Mouse (Mus musculus) G1E (cell line): ENCODE measurements at regions not wholly inside any gene's neighbourhood (a gene's known extent, or its start where the extent isn't known, plus 50 kb on each side); places are given as distances from the start of the nearest gene placed in this dataset.

Source experiments
- ATAC-seq: 2 replicates; pipeline ENCODE4 v1.8.0; 2016; ENCODE audit warnings: mild to moderate bottlenecking; ENCODE audit not compliant: insufficient number of reproducible peaks, poor library complexity, low FRiP score, severe bottlenecking; ENCODE audit errors: extremely low read depth
- DNase-seq: peaks from one replicate; pipeline ENCODE4 v3.0.0; 2012; ENCODE audit warnings: low spot score
- H3K27me3 ChIP-seq: 2 replicates; pipeline ENCODE4 v1.6.1; 2012; ENCODE audit warnings: mild to moderate bottlenecking, low read length, inconsistent platforms; ENCODE audit not compliant: insufficient read depth
- H3K36me3 ChIP-seq: replicated peaks from 2 replicates; pipeline ENCODE3; 2012; ENCODE audit warnings: mild to moderate bottlenecking, inconsistent platforms
- H3K4me1 ChIP-seq: 2 replicates; pipeline ENCODE4 v1.6.1; 2012; ENCODE audit warnings: low read depth, low read length, inconsistent platforms, mixed read lengths; ENCODE audit not compliant: insufficient read depth
- H3K4me3 ChIP-seq: 2 replicates; pipeline ENCODE4 v1.5.1; 2012; ENCODE audit warnings: low read depth, mild to moderate bottlenecking, inconsistent platforms, low read length, moderate library complexity, mixed read lengths
- H3K9me3 ChIP-seq: replicated peaks from 2 replicates; pipeline ENCODE4 v1.6.1; 2012; ENCODE audit warnings: inconsistent platforms
- CTCF ChIP-seq: IDR thresholded peaks from 2 replicates; pipeline ENCODE4 v1.5.1; 2012; ENCODE audit warnings: low read depth, low read length, inconsistent platforms, mixed read lengths
- GATA1 ChIP-seq: IDR thresholded peaks from 2 replicates; pipeline ENCODE4 v1.6.1; 2012; ENCODE audit warnings: borderline replicate concordance, low read length, inconsistent platforms, mixed read lengths
- GATA2 ChIP-seq: IDR thresholded peaks from 2 replicates; pipeline ENCODE4 v1.6.1; 2012; ENCODE audit warnings: low read depth, low read length, inconsistent platforms, borderline replicate concordance
- POLR2AphosphoS5 ChIP-seq: IDR thresholded peaks from 2 replicates; pipeline ENCODE4 v1.6.1; 2012; ENCODE audit warnings: low read depth, low read length, inconsistent platforms; ENCODE audit not compliant: insufficient replicate concordance
- TAL1 ChIP-seq: conservative IDR thresholded peaks from 2 replicates; pipeline ENCODE4 v1.6.1; 2012; ENCODE audit warnings: low read depth, low read length, inconsistent platforms, mixed read lengths

DNA sequence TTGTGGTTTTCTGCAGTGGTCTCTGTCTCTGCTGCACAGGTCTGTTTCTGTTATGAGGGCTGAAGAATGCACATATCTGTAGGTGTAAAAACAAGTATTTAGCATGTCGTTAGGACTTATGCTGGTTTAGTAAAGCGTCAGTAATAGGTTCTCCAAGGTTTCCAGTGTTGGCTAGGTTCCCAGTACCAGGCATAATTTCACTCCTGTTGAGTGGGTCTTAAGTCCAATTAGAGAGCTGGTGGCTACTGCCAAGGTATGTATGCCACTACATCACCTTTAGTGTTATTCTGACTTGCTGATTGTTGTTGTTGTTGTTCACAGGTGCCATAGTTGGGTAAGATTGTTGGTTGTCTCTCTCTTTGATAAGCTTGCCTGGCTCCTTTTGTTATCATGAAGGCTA lies 302.3 kb upstream of the Pard3b start:
- no peak overlapping the region for H3K4me3 ChIP-seq
- no peaks in the 10 kb centered on the region for H3K9me3 ChIP-seq
- no peak for DNase-seq
- H3K36me3 ChIP-seq, result no peaks in the 10 kb centered on the region
- TF ChIP-seq GATA2, result no peak
- TF ChIP-seq GATA1, result no peak
- no peak for TF ChIP-seq CTCF
- TF ChIP-seq POLR2AphosphoS5, result no peak
- TF ChIP-seq TAL1, result no peak
- H3K4me1 ChIP-seq, result no peaks in the 10 kb centered on the region
- no peak for ATAC-seq
- H3K27me3 ChIP-seq, result no peaks in the 10 kb centered on the region

DNA sequence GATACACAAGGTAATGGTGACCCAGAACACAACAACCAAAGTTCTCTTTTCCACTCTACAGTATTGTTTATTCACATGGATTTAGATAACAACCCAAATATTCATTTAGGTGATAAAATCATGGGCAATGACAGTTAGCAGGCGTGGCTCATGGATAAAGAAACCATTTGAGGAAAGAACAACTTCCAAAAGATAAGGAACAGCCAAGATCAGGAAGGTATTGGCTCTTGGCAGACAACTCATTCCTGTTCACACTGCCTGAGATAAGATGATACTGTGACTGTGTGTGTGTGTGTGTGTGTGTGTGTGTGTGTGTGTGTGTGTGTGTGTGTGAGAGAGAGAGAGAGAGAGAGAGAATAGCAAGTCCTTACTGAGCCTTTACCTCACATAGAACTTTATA lies 285.7 kb upstream of the Pard3b start:
- no peak for ATAC-seq
- no peaks in the 10 kb centered on the region for H3K9me3 ChIP-seq

DNA sequence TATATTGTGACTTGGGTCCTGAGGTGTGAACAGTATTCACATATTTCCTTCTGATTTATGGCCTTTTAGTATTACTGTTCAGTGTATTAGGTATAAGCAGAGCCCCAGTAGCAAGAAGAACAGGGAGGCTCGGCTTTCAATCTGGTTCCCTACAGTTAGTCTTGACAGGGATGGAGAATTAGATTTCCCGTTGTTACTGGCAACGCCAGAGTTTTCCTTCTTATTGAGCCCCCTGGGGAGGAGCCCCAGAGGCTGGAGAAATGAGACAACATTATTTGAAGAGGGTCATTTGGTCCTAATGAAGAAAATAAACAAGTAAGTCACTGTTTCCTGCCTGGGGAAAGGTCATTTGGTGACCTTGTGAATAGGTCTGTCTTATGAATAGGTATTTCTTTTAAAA lies 285.1 kb upstream of the Pard3b start:
- TF ChIP-seq POLR2AphosphoS5, result no peak
- TF ChIP-seq GATA1, result no peak
- TF ChIP-seq CTCF, result no peak
- TF ChIP-seq GATA2, result no peak
- no peak for TF ChIP-seq TAL1
- ATAC-seq, result no peak
- Histone ChIP-seq H3K27me3 (no peaks in the 10 kb centered on the region; the same call in 1 of the 2 replicates), H3K4me3 (no peak overlapping the region), H3K36me3 (no peaks in the 10 kb centered on the region), H3K9me3 (no peaks in the 10 kb centered on the region), H3K4me1 (no peaks in the 10 kb centered on the region)
- no peak for DNase-seq

More for the DNA sequence above, 285.7 kb upstream of the Pard3b start:
- Histone ChIP-seq H3K36me3 (no peaks in the 10 kb centered on the region), H3K4me1 (no peaks in the 10 kb centered on the region), H3K27me3 (no peaks in the 10 kb centered on the region; the same call in 1 of the 2 replicates), H3K4me3 (no peak overlapping the region)
- DNase-seq, result no peak
- no peak for TF ChIP-seq CTCF
- TF ChIP-seq TAL1, result no peak
- no peak for TF ChIP-seq GATA1
- no peak for TF ChIP-seq GATA2
- no peak for TF ChIP-seq POLR2AphosphoS5

DNA sequence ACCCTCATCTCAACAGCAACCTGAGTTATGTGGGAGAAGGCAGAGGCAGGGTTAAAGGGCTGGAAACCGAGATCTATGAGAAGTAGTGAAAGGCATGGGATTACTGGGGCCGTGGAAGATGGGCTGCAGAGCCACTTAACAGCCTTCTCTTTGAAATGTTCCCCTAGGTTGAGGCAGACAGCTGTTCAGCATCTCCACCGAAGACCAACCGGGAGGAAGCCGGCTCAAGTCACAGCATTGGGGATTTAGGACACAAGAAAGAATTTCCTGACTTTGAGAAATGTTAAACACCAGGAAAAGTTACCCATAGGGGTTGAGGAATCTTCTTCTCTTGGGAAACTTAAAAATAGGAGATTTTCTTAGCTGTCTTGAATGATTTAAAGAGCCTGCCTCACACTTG lies 283.4 kb upstream of the Pard3b start:
- no peaks in the 10 kb centered on the region; the same call in 1 of the 2 replicates for H3K27me3 ChIP-seq
- no peaks in the 10 kb centered on the region for H3K36me3 ChIP-seq
- DNase-seq (no peak), ATAC-seq (no peak)
- TF ChIP-seq CTCF (no peak), GATA1 (no peak), TAL1 (no peak), GATA2 (no peak), POLR2AphosphoS5 (no peak)
- no peak overlapping the region for H3K4me3 ChIP-seq
- no peaks in the 10 kb centered on the region for H3K4me1 ChIP-seq
- no peaks in the 10 kb centered on the region for H3K9me3 ChIP-seq

DNA sequence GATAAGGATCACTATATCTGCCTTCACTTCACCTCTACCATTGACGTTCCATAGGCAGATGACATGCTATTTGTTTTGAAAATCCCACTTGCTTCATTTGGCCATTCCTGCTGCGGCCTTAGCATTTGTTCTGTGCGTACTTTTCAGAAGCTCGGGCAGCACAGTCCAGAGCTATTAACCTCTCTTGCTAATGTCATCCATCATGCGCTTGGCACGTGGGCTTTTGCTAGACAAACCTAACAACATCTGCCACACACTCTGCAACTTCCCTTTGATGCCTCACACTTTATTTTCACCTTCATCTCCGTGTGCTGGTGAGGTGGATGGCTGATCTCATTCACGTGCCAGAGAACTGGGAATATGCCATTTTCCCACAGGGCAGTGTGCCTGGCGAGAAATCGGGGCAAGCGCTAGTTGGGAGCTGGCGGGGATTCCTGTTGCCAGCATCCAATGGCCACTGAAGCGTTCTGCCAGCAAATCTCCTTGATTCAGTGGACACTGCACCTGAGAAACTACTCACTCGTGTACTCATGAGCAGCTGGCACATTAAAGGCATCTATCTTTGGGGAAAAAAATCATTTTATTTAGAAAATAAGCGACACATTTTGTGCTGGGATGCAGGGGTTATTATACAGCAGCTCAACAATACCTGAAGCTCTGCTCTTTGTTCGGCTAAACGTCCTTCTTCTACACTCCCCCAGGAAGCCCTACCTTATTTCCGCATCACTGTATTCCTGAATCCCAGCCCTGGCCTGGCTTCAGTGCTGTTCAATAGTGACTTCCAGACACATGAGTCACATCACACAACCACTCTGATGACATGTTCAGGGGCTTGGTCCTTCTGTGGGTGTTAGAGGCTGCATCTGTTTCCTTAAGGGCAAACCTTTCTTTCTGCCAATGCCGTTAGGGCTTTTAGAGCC lies 279.4 kb upstream of the Pard3b start:
- Histone ChIP-seq H3K4me1 (no peaks in the 10 kb centered on the region), H3K27me3 (no peaks in the 10 kb centered on the region; the same call in 1 of the 2 replicates), H3K4me3 (no peak overlapping the region), H3K36me3 (no peaks in the 10 kb centered on the region), H3K9me3 (no peaks in the 10 kb centered on the region)
- ATAC-seq, result no peak
- DNase-seq, result no peak
- no peak for TF ChIP-seq POLR2AphosphoS5
- no peak for TF ChIP-seq CTCF
- no peak for TF ChIP-seq TAL1
- TF ChIP-seq GATA1, result no peak
- no peak for TF ChIP-seq GATA2

DNA sequence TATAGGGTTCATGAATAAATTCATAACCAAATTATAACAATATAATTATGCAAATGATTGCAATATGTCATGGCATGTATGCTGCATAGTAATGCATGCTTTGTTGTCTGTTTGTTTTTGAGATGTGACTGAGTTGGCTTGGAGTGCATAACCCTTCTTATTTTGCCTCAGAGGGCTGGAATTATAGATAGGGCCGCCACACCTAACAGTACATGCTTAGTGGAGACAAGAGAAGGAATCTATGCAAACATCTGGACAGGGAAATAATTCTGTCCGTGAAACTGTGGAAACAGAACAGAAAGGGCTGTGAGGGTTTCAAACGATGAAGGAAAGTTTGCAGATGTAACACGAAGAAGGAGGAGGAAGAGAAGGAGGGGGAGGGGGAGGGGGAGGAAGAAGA lies 266.0 kb upstream of the Pard3b start:
- H3K4me1 ChIP-seq, result no peaks in the 10 kb centered on the region
- no peak for DNase-seq
- H3K9me3 ChIP-seq, result peaks cover 3% of the 10 kb centered on the region; the same call in 1 of the 2 replicates
- ATAC-seq, result no peak
- TF ChIP-seq TAL1, result no peak
- TF ChIP-seq POLR2AphosphoS5, result no peak
- TF ChIP-seq GATA1, result no peak
- no peaks in the 10 kb centered on the region for H3K27me3 ChIP-seq
- no peaks in the 10 kb centered on the region for H3K36me3 ChIP-seq
- no peak overlapping the region for H3K4me3 ChIP-seq
